Mouse (Mus musculus) left cerebral cortex, postnatal 25 days (tissue): Measurements from ENCODE around the gene Wasf1. TPM values are rescaled to one million over a fixed set of nuclear protein-coding genes. Genes with fewer than 3 reads are reported as not detected.

ENCODE experiments used
- DNase-seq, 2 experiments: peaks; one replicate each; pipeline ENCODE4 v3.0.0; 2022; ENCODE audit warnings: low spot score in 2 of 2, mixed read lengths in 1 of 2
- intact Hi-C: fragments of 180-260 bp; cut with DNase I; formaldehyde crosslinking; loops from one replicate; pipeline ENCODE4 v1.15.1; 2025
- total RNA-seq, 2 experiments: library from RNA; stranded (reverse); gene quantifications; 2 replicates each; pipeline ENCODE4 v1.2.3; 2021

Wasf1 gene
- total RNA-seq, 2 experiments from 2014 or later = 286 to 288 TPM

GRCm38 (mm10) chr10:40884279-40884806 is 1.1 kb downstream of the Wasf1 start:
- peak; percentile 49 to 59 for DNase-seq
- intact Hi-C loops = loop anchor here (5.0 kb wide), 3 partner anchors 88 to 232 kb away; no protein-coding TSS in a partner anchor

- no peak for DNase-seq
- intact Hi-C loops = no loop called here
Observed at GRCm38 (mm10) chr10:40885432-40885831, 2.2 kb downstream of the Wasf1 start.

- no peak for DNase-seq
- intact Hi-C loops = no loop called here
Observed at GRCm38 (mm10) chr10:40887316-40887715, 4.0 kb downstream of the Wasf1 start.

GRCm38 (mm10) chr10:40889146-40889545 is 5.9 kb downstream of the Wasf1 start:
- intact Hi-C loops = no loop called here

GRCm38 (mm10) chr10:40895765-40896164 is 12.5 kb downstream of the Wasf1 start:
- DNase-seq = no peak
- intact Hi-C loops = no loop called here

More at GRCm38 (mm10) chr10:40889146-40889545, 5.9 kb downstream of the Wasf1 start:
- DNase-seq = peak in 1 of 2 experiments; percentile 78

GRCm38 (mm10) chr10:40896656-40897055 is 13.4 kb downstream of the Wasf1 start:
- DNase-seq = no peak
- intact Hi-C loops = no loop called here

GRCm38 (mm10) chr10:40901786-40902185 is 18.5 kb downstream of the Wasf1 start:
- intact Hi-C loops = no loop called here
- no peak for DNase-seq

- intact Hi-C loops = no loop called here
Observed at GRCm38 (mm10) chr10:40906131-40906530, 22.9 kb downstream of the Wasf1 start.

GRCm38 (mm10) chr10:40906802-40907201 is 23.5 kb downstream of the Wasf1 start:
- no peak for DNase-seq
- intact Hi-C loops = no loop called here

More at GRCm38 (mm10) chr10:40906131-40906530, 22.9 kb downstream of the Wasf1 start:
- no peak for DNase-seq

- DNase-seq = peak in 1 of 2 experiments; percentile 65
- intact Hi-C loops = no loop called here
Observed at GRCm38 (mm10) chr10:40908580-40908979, 25.3 kb downstream of the Wasf1 start.

- intact Hi-C loops = no loop called here
Observed at GRCm38 (mm10) chr10:40910811-40911210, 27.5 kb downstream of the Wasf1 start.

GRCm38 (mm10) chr10:40915240-40915639 is 32.0 kb downstream of the Wasf1 start:
- DNase-seq = no peak
- intact Hi-C loops = no loop called here

More at GRCm38 (mm10) chr10:40910811-40911210, 27.5 kb downstream of the Wasf1 start:
- no peak for DNase-seq

- intact Hi-C loops = no loop called here
- peak in 1 of 2 experiments; percentile 47 for DNase-seq
Observed at GRCm38 (mm10) chr10:40918669-40919440, 35.6 kb downstream of the Wasf1 start.

GRCm38 (mm10) chr10:40919464-40919863 is 36.2 kb downstream of the Wasf1 start:
- intact Hi-C loops = no loop called here
- no peak for DNase-seq

- intact Hi-C loops = no loop called here
Observed at GRCm38 (mm10) chr10:40932995-40933394, 49.7 kb downstream of the Wasf1 start.

GRCm38 (mm10) chr10:40936160-40936726 is 53.0 kb downstream of the Wasf1 start:
- DNase-seq = no peak
- intact Hi-C loops = no loop called here

More at GRCm38 (mm10) chr10:40932995-40933394, 49.7 kb downstream of the Wasf1 start:
- DNase-seq = no peak

GRCm38 (mm10) chr10:40937569-40937968 is 54.3 kb downstream of the Wasf1 start:
- no peak for DNase-seq
- intact Hi-C loops = no loop called here

GRCm38 (mm10) chr10:40942688-40943087 is 59.4 kb downstream of the Wasf1 start:
- no peak for DNase-seq
- intact Hi-C loops = no loop called here

GRCm38 (mm10) chr10:40950176-40950575 is 66.9 kb downstream of the Wasf1 start:
- intact Hi-C loops = no loop called here
- no peak for DNase-seq

- peak in 1 of 2 experiments; percentile 85 for DNase-seq
- intact Hi-C loops = no loop called here
Observed at GRCm38 (mm10) chr10:40956206-40956605, 72.9 kb downstream of the Wasf1 start.

- intact Hi-C loops = no loop called here
- DNase-seq = no peak
Observed at GRCm38 (mm10) chr10:40961365-40961764, 78.1 kb downstream of the Wasf1 start.
